Mouse (Mus musculus) cerebellum, adult 2 months (tissue): ENCODE data around the gene Rnf41.

Experiments
- CTCF ChIP-seq: fragments of 200-500 bp; IDR thresholded peaks from 2 replicates; pipeline ENCODE4 v1.5.1; 2011; ENCODE audit warnings: low read depth, mild to moderate bottlenecking, control low read depth, low read length, moderate library complexity, borderline replicate concordance; ENCODE audit not compliant: insufficient read depth
- POLR2A ChIP-seq: fragments of 200-500 bp; IDR thresholded peaks from 2 replicates; pipeline ENCODE4 v1.6.1; 2011; ENCODE audit warnings: low read length, control low read depth, borderline replicate concordance; ENCODE audit not compliant: insufficient read depth

DNA sequence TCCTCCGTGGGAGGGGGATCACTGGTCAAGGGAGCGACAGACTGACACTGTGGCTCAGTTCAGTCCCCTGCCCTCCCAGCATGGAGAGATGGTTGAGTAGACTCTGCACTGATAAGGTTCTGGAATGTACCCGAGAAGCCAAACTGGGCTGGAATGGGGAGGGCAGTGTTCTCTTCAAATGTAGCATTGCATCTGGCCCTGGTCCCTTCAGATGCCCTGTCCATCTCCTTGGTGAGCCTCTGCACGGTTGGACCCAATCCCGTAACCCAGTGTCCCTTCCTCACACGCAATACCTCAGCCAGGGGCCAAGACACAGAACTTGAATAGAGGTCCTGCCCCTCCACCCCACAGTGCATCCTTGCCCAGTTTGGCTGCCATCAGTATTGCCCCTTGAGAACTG, 19.6 kb upstream of the Rnf41 start:
- TF ChIP-seq CTCF (no peak), POLR2A (no peak)
